Mouse (Mus musculus) inflammation-experienced regulatory T-cells, adult 16 weeks (primary cell): Measurements from ENCODE around the gene A830005F24Rik. TPM values are rescaled to one million over a fixed set of nuclear protein-coding genes. Genes with fewer than 3 reads are reported as not detected.

ENCODE experiments used
- polyA plus RNA-seq: library from polyadenylated mRNA; unstranded; fragments of 100-300 nt; shearing (Covaris generic); gene quantifications from one replicate; pipeline ENCODE4 v1.2.1, GENCODE M21; 2017

Gene A830005F24Rik
- polyA plus RNA-seq, result 3.6 TPM

DNA sequence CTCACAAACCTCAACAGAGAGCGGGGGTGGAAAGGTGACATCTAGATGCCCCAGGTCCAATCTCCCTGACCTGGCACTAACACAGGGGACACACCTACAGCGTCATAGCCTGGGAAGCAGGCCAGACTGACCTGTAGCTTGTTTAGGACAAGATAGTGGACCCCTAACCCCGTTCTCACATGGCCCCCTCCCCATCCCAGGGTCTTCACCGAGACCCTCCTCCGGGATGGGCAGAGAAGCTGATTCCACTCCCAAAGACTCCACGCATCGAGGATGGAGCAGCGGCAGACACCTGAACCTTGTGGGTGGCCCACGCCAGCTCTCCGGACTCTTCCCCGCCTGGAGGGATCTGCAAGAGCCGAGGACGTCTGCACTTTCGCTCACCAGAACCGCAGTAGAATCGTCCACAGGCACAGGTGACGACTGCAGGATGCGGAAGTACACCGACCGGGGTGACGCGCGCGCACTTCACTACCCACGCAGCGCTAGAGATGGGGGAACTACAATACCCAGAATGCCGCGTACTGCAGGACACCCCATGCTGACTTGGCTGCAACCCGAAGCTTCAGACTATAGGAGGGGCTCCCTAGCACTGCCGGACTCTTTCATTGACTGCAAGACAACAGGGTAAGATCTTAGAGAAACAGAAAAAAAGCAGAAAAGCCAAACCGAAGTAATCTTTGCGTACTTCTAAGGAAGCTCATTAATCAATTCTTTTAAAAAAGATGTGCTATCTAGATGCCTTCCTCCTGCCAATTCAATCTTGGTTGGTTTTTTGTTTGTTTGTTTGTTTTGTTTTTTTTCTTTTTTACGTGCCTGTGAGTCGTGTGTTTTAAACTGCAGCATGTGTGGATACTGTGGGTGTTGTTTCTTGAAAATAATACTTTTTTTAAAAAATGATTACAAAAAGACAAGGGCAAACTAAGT, at the start of gene A830005F24Rik, which contains the start of gene Zfp169:
Gene A830005F24Rik (plus strand): TSS at position 568 of the 927 bp plus-strand sequence.
Gene Zfp169 (minus strand): TSS at position 449 of the 927 bp plus-strand sequence.

Other genes with a start within 250 kb of the A830005F24Rik start
- 44.2 TPM for gene Zfp169, start 119 bp upstream of the A830005F24Rik start, polyA plus RNA-seq
- gene Ptpdc1, start 112.1 kb downstream of the A830005F24Rik start, polyA plus RNA-seq, result 1.4 TPM
- not detected for gene Barx1, start 149.4 kb downstream of the A830005F24Rik start, polyA plus RNA-seq